Mouse (Mus musculus): Measurements from ENCODE around the gene Cit.

GRCm38 (mm10) chr5:115907037-115908009 is 62.2 kb downstream of the Cit start:
- TF ChIP-seq POLR2AphosphoS2 (IDR thresholded peaks at IDR 0.05; ENCODE audit: insufficient read length, low read depth) (no peak), MYOG (IDR thresholded peaks at IDR 0.05; ENCODE audit: control insufficient read depth in 1 of 3, insufficient read depth in 1 of 3, insufficient read length in 2 of 3, low read depth in 2 of 3) (no peak), POLR2A (IDR thresholded peaks at IDR 0.05; ENCODE audit: insufficient read length, low read depth) (no peak), MAX (IDR thresholded peaks at IDR 0.05; ENCODE audit: low read depth) (no peak), USF1 (IDR thresholded peaks at IDR 0.05; ENCODE audit: low read depth) (no peak)

Measured in myocyte (in vitro differentiated cells).